Mouse (Mus musculus): ENCODE measurements around the gene Wdr3.

Gene Wdr3

DNA sequence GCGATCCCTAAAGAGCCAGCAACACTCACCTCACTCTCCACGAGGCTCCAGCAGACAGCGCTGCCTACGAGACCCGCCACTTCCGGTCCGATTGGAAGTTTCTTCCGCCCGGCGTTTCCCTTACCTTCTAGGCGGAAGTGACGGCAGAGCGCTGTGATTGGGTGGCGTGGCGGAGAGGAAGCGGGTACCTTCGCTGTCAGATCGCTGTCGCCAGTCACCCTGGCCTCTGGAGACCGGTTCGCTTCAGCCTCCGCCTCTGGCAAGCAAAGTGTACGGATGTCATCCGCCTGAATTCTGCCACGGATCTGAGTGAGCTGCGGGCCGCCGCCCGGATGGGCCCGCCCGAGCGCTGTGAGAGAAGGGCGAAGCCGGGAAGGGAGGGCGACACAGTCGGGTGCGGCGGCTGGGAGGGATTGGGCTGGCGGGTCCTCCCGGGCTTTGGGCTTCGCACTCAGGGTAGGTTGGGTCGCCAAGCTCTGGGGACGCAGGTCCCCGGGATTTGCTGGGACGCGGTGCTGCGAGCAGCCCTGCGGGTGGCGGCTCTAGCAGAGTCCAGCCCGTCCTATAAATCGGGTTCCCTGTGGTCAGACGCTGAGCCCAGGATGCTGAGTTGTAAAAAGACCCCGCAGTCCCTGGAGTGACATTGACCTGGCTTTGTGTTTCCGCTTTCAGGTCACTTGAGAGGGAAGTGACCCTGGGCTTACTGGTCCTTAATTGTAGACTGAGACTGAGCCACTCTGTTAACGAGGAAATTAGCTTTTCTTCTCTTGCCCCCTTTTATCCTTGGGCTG, at the start of gene Wdr3, which contains the start of gene Gdap2:
Wdr3 (minus strand) TSS at position 93 of the 791 bp plus-strand sequence.
Gdap2 (plus strand) TSS at position 67 of the 791 bp plus-strand sequence.
- peak; percentile 100 for DNase-seq

DNA sequence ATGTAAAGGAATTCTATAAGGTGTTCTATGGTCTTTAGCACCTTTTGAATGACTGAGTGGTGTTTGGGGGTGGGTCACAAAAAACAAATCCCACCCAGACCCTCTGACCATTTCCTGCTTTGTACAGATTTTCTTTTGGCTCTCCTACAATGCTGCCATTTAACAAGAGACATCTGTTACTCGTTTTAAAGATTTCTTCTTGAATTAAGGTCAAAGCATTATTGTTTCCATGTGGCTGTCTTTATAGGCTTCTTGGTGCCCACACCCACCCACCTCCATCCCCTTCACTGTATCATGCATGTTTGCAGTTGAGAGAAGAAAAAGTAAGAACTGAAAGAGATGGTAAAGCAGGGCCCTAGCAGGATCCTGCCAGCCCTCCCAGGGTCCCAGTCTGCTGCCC, 44.8 kb upstream of the Wdr3 start:
- DNase-seq = no peak

DNA sequence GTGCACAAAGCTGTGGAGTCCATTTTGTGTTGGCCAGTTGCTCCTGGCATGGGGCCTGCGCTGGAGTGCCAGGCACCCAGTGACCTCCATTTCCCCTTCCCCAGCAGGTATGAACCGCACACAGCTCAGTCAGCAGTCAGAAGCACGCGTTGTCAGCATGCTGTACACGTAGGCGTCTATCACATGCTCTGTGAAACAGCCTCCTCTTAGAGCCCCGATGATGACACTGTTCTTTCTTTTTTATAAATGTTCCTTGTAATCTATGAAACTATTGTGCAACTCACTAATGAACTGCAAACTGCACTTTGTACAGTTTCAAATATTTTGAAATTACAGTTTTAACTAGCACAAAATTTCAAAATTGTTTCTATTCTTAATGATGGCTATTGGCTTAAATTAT, 39.3 kb upstream of the Wdr3 start:
- peak; percentile 90 for DNase-seq

DNA sequence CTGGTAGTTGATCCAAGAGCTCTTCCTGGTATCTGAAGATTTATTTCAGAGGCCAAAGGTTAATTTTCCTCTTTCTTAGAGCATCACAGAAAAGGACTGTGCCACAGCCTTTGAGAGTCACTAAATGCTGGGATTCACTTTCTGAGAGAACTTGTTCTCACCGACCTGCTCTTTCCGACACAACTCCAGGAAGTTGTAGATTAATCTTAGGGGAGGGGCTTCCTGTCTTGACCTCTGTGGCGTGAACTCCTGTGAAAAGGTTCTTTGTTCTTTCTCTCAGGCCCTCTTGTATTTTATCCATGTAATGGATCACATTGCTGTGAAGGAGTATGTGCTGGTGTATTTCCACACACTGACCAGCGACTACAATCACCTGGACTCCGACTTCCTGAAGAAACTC, 32.0 kb upstream of the Wdr3 start:
- no peak for DNase-seq

DNA sequence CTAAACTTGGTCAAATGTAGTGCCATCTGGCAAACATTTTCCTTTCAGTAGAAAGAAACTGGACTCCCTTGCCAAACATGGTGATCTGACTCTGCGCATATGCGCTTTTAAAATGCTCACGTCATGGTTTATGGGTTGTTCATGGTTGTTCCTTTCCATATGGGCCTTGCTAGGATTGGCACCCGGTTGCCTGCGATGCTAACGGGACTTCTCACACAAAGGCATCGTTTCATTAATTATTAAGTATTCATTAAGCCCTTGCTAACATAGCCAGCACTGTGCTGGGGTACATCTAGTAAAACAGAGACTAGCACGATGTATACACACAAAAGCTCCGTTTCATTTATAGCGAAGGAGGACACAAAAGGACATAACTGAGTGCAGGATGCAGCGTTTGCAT, 27.7 kb upstream of the Wdr3 start:
- DNase-seq = no peak

DNA sequence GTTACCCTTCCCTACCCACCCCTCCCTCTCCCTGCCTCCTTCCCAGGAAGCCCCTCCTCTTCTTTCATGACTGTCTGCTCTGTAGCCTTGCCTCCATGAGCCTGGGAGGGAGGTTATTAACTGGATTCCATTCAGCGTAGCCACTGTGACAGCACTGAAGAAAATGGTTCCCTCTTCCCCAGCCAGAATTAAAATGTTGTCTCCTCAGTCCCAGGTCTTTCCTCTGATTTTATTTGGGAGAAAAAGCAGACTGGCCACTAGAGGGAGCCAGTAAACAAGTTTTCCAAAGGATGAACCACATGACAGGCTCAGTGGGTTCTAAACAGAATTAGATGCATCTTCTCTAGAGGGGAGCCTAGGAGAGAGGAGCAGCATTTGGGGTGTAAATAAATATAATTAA, 27.2 kb upstream of the Wdr3 start:
- no peak for DNase-seq

DNA sequence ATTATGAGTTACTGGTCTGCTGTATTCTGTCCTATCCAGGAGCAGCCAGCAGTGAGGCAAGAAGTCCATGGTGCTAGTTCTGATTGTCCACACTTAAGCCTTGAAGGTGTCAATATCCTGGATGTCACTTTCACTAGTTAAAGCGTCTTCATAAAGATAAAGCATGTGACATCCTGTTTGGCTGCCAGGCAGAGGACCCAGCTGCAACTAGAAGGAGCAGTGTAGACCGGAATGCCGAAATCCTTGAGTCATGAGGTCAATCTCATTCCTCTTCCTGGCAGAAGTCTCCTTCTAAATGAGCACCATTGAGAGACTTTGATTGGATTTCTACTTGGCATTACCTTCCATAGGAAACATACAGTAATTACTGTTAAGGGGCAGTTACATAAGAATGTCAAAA, 18.3 kb upstream of the Wdr3 start:
- DNase-seq = peak; percentile 68

DNA sequence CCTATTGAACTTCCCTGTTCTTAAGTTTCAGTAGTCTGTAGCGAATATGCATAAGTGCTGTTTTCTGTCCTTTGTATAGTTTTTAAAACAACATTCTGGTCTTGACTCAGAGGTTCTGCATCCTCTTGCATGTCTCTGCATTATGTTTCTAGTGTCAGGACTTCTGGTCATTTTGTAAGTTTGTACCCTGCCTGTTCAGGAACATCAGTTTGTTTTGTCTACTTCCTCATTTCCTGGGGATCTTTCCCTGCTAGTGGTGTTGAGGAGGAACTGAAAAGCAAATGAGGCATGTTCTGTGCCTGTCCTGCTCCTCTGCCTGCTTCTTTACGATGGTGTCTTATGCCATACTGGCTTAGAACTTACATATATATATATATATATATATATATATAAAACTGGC, 13.8 kb upstream of the Wdr3 start:
- DNase-seq = peak; percentile 89

DNA sequence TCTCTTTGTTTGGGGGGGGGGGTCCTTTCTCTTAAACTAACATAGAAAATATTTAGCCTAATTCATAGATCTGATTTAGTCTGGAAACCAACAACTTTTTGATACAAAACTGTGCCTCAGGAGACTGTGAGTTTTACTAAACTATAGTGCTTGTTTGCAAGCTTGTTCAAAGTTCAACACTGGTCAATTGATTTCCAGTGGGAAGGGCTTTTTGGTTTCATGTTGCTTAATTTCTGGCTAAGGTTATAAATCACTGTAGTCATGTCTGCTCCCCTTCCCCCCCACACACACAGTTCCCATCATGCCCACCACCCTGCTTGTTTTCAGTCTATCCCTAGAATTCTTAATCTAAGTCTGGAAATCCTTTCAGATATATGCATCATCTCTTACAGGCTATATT, 2.8 kb upstream of the Wdr3 start:
- no peak for DNase-seq

DNA sequence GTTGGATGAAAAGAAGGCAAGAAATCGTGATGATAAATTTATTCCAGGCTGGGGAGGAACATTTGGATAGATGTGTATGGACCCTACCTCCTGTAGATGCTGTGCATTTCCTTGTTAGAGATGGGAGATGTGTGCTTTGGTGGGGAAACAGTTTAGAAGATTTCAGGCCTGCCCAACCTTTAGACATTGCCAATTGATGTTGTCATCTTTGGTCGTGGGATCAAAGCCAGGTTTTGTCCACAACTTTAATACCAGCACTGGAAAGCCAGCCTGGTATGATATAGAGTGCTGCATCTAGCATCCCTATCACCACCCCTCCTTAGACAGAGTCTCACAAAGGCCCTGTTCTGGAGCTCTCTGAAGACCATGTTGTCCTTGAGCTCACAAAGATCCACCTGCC, 1.3 kb upstream of the Wdr3 start:
- DNase-seq = no peak

DNA sequence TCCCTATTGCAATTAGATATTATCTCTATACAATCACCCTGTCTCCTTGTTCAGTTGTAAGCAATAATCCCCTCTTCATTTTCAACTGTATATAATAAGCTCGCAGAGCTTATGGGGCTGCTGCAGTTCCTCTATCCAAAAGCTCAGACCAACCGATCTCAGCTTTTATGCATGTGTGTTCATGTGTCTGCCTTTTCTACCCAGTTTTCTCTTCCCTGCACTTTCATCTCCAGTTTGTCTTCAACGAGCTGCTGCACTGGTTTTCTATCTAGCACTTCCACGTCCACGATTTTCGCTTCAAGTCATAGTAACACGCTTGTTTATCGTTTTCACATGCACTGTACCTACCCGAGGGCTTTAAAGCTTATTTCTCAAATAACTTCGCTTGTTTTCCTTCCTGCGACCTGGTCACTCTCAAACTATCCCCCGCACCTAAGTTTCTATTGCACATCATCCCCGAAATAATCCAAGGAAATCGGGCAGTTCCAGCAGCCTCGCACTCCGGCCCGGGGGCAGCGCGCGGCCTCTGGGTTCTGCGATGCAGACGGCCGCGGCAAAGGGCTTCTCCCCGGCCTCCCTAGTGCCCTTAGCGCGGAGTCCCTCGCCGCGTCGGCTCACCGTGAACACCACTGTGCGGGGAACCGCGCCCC, 417 bp downstream of the Wdr3 start:
- DNase-seq = no peak

DNA sequence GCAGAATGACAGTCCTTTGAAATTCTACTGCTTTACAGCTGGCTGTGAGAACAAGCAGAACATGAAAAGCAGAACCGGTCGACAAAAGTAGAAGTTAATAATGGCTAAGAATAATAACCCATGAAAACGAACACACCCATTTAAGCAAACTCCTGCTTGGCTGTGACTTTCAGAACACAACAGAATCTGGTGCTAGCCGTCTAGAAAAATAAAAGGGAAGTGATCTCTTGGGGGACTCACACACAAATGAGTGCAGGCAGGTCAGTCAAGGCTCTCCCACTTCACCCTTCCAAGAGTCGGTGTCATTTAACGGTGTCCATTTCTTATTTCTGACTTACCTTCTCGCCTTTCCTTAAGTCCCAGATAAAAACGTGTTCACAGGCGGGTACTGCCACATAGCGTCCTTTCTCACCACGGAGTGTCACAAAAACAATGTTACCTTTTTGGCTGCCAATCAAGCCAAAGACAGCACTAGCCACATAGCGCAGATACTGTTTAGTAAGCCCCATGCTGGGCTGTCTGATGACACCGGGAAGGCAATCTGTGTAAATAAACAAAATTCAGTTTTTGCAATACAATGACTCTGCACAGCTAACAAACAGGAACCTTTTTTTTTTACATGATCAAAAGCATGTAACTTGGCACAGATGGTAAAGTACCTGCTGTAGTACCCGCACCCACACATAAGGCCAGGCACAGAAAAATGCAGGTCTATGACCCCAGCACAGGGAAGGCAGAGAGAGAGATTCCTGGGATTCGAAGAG, 1.3 kb downstream of the Wdr3 start:
- no peak for DNase-seq

DNA sequence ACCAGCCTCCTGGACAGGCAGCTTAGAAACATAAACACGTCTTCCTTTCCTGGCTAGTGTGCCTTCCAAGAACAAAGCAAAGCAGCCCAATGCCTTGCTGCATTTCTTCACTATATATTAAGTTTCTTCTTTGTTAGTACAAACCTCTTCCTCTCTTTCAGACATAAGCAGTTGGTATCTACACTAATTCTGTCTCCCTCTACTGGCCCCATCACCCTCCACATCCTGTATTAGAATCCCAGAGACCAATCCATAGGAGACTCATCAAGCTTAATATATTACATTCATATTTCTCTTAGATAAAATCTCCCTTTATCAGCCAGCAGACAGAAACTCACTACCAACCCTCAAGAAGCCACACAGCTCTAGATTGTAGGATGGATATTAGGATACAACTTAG, 39.8 kb downstream of the Wdr3 start:
- no peak for DNase-seq

DNA sequence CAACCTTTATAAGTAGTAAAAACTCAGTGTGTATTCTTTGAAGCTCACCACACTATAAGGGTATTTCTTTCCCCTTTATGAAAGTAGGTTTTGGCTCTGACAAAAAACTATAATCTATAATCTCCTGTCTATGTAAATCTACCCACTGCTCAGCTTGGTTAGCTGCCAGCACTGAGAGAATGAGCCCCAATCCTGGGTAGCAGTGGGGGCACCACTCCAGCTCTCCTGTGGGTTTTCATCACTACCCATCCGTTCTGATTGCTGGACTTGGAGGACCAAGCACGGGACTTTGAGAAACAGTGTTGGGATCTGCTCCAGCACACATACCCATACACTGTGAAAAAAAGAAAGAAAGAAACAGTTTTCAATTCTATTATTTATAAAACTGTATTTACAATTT, 40.2 kb downstream of the Wdr3 start:
- DNase-seq = peak; percentile 17

DNA sequence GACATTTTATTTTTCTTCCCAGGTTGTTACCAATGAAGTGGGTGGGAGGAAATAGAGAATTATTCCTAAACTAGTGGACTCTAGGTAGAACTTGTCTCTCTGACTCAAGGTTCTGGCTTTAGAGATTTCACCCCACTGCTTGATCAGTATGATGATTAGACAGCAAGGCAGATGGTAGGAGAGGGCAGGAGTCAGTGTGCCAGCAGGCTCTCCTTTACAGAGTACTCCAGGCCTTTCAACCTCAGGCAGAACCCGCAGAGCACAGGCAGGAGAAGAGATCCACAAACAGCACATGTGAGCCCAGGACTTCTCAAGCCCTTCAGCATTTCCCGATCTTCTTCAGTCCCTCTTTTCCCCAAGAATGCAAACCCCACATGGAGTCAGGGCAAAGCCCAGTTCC, 43.5 kb downstream of the Wdr3 start:
- DNase-seq = no peak

DNA sequence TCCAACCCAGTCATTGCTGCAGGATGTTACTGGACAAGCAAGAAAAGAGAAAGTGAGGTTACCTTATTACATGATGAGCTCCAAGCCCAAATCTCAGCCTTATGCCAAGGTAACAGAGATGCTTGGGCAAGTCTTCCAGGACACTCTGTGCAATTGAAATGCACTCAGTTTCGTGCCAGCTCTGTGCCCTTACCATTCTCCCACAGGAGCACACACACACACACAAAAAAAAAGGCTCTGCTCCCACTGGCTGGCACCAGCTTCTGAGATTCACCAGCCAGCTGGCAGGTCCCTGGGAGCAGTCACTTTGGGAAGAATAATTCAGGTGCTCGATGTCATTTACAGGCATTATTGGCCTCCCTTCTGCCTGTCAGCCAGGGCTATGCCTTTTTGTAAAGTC, 55.5 kb downstream of the Wdr3 start:
- DNase-seq = peak; percentile 24

DNA sequence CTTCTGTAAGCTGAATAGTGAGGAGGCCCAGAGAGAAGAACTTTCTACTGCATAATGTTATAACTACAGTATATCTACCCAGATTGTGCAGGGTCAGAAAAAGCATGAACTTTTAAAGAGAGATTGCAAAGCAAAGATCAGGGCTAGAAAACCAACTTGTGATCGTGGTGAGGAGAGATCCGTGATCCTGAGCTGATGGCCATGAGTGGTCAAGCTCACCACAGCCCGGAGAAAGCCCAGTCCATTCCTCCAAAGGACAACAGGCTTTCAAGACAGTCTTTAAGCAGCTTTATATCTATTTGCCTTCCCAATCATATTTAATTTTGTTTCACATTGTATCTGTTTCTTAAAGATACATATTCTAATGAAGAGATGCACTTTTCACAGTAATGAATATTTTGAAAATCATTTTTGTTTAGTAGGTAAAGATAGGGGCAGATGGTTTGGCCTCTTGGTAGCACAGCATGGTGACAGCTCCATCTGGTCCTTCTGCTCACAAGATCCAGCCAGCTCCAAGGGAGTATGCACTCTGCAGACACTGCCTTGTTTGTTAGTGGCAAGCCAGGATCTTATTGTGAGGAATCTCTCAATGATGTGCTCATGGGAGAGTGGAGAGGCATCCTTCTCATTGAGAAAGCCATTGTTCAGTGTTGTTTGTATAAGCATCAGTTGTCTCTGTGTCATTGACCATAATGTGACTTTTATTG, 59.7 kb downstream of the Wdr3 start:
- no peak for DNase-seq

All from heart, adult 11 months (tissue).